Mouse (Mus musculus) frontal cortex, postnatal 10 days (tissue): ENCODE data around the gene Ap3b2.
A peak's percentile ranks its signal among the peaks of the same experiment; 100 is the strongest.

Experiments
- DNase-seq, 2 experiments: peaks; one replicate each; pipeline ENCODE4 v3.0.0; 2022; ENCODE audit warnings: low spot score in 2 of 2, mixed read lengths in 1 of 2

Gene Ap3b2

DNA sequence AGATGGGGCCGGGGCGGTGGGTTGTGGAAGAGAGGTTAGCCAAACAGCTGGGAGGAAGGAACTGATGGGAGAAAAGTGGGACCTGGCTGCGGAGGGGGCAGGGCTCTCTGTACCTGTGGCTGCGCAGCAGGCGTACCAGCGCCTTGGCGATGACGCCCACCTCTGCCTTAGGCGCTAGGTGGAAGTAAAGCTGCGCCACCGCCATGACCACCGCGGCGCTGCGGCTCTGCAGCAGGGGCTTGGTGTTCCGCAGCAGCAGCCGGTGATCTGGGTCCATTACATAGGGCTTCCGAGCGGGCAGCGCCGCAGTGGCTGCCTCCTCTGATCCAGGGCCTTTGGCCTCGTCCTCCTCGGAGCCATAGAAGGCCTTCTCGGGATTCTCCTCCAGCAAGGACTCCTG is 16.9 kb downstream of the Ap3b2 start:
- no peak for DNase-seq

DNA sequence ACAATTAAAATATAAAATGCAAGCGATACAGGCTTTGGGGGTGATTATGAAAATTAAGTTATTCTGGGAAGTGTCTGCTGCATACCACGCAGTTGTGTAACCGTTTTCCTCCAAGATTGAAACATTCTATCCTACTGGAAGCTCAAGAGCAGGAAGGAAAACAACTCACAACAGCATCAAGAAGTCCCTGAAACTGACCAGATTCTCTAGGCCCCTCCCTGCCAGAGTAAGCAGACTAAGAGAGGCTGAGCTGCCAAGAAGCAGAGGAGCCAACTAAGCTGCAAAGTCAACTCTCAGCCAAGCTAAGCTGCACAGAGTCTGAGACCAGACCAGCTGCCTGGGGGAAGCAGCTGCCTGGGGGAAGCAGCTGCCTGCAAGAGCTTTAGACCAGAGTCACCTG is 18.5 kb downstream of the Ap3b2 start:
- no peak for DNase-seq

- DNase-seq: no peak
Measured at GRCm38 (mm10) chr7:81464906-81465450, 28.7 kb downstream of the Ap3b2 start.

- DNase-seq: no peak
Measured at GRCm38 (mm10) chr7:81464116-81464515, 29.6 kb downstream of the Ap3b2 start.

- DNase-seq: no peak
Measured at GRCm38 (mm10) chr7:81462815-81463214, 30.9 kb downstream of the Ap3b2 start.

- peak in 1 of 2 experiments; percentile 67 for DNase-seq
Measured at GRCm38 (mm10) chr7:81455155-81455651, 38.5 kb downstream of the Ap3b2 start, which contains the start of gene Cpeb1. Cpeb1 (minus strand) TSS chr7:81455465.

GRCm38 (mm10) chr7:81454331-81455039 is 39.2 kb downstream of the Ap3b2 start:
- DNase-seq: peak in 1 of 2 experiments; percentile 46

DNA sequence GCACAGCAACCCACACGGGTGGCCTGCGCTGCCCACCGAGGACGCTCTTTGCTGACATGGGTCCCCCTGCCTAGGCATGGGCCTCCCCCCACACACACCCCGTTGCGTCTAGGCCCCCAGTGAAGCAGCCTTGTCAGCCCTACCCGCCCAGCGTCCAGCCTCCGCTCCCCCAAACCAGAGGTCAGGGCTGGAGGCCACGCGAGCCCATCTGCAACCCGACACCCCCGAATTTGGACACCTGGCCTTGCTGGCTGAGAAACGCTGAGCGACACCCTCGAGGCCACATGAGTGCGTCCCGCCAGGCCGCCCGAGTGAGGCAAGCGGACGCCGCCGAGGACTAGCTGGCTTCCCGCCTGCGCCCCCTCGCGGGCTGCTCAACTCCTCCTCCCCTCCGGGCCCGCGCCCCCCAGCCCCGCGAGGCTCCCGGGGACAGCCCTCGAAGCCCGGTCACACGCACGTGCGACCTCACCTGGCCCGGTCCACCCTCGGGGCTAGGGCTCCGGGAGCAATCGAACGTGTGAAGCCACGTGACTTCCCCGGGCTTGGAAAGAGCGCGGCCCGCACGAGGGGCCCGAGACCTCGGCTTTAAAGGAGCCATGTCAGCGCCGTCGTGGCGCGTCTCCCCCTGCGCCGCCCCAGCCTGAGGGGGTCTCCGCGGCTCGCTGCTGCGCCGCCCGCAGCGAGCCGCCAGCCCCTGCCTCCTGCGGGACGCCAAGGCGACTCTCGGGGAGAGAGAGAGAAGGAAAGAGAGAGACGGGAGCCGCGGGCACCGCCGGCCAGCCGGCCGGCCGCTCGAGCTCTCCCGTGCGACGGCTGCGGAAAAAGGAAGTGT is 40.1 kb downstream of the Ap3b2 start:
- peak in 1 of 2 experiments; percentile 46 for DNase-seq

GRCm38 (mm10) chr7:81452971-81453441 is 40.7 kb downstream of the Ap3b2 start:
- peak in 1 of 2 experiments; percentile 31 for DNase-seq
